Mouse (Mus musculus) megakaryocyte, embryonic 14.5 days (primary cell): Measurements from ENCODE around the gene Sh3tc1. TPM values are rescaled to one million over a fixed set of nuclear protein-coding genes. Genes with fewer than 3 reads are reported as not detected.

ENCODE experiments used
- H3K27me3 ChIP-seq: replicated peaks from 2 replicates; pipeline ENCODE3; 2012; ENCODE audit warnings: inconsistent platforms
- H3K36me3 ChIP-seq: replicated peaks from 2 replicates; pipeline ENCODE3; 2012; ENCODE audit warnings: low read length, inconsistent platforms, mixed read lengths
- H3K4me1 ChIP-seq: 2 replicates; pipeline ENCODE4 v1.6.1; 2012; ENCODE audit warnings: inconsistent platforms
- H3K4me3 ChIP-seq: replicated peaks from 2 replicates; pipeline ENCODE3; 2012; ENCODE audit warnings: moderate library complexity, mild to moderate bottlenecking, inconsistent platforms
- H3K9me3 ChIP-seq: 2 replicates; pipeline ENCODE4 v1.6.1; 2012; ENCODE audit warnings: inconsistent platforms
- FLI1 ChIP-seq: IDR thresholded peaks from 2 replicates; pipeline ENCODE4 v1.6.1; 2012; ENCODE audit warnings: low read length, inconsistent platforms, mixed read lengths
- GATA1 ChIP-seq: IDR thresholded peaks from 3 replicates; pipeline ENCODE4 v1.6.1; 2012; ENCODE audit warnings: mixed read lengths, low read length, inconsistent platforms, borderline replicate concordance
- polyA plus RNA-seq: library from polyadenylated mRNA; stranded (reverse); fragments of >175 nt; gene quantifications from 2 replicates; pipeline ENCODE4 v1.2.3, GENCODE M21; 2012; ENCODE audit warnings: low replicate concordance; ENCODE audit not compliant: insufficient read depth

The Sh3tc1 gene
- polyA plus RNA-seq, 1 experiment = 2.6 TPM

- Histone ChIP-seq H3K36me3 (no peaks in the 10 kb centered on the region), H3K4me1 (peaks cover 4% of the 10 kb centered on the region; the same call in 1 of the 2 replicates), H3K9me3 (no peaks in the 10 kb centered on the region), H3K27me3 (peaks cover 89% of the 10 kb centered on the region), H3K4me3 (no peak overlapping the region)
- TF ChIP-seq GATA1 (no peak), FLI1 (no peak)
Observed at GRCm38 (mm10) chr5:35740716-35741115, 929 bp upstream of the Sh3tc1 start.

GRCm38 (mm10) chr5:35739005-35739404 lies 782 bp downstream of the Sh3tc1 start:
- TF ChIP-seq GATA1 = no peak
- no peak for TF ChIP-seq FLI1
- Histone ChIP-seq H3K4me3 (no peak overlapping the region), H3K27me3 (peaks cover 82% of the 10 kb centered on the region), H3K9me3 (no peaks in the 10 kb centered on the region), H3K36me3 (no peaks in the 10 kb centered on the region), H3K4me1 (peaks cover 4% of the 10 kb centered on the region; the same call in 1 of the 2 replicates)

GRCm38 (mm10) chr5:35737231-35737901 lies 2.4 kb downstream of the Sh3tc1 start:
- TF ChIP-seq GATA1 = no peak
- no peak for TF ChIP-seq FLI1
- no peak overlapping the region for H3K4me3 ChIP-seq
- H3K27me3 ChIP-seq = peaks cover 85% of the 10 kb centered on the region
- peaks cover 4% of the 10 kb centered on the region; the same call in 1 of the 2 replicates for H3K4me1 ChIP-seq
- no peaks in the 10 kb centered on the region for H3K9me3 ChIP-seq
- H3K36me3 ChIP-seq = no peaks in the 10 kb centered on the region

GRCm38 (mm10) chr5:35733523-35733922 lies 6.3 kb downstream of the Sh3tc1 start:
- peaks cover 13% of the 10 kb centered on the region for H3K4me1 ChIP-seq

GRCm38 (mm10) chr5:35731006-35731405 lies 8.8 kb downstream of the Sh3tc1 start:
- H3K27me3 ChIP-seq = peaks cover 85% of the 10 kb centered on the region
- TF ChIP-seq FLI1 = no peak
- no peak for TF ChIP-seq GATA1
- no peak overlapping the region for H3K4me3 ChIP-seq
- no peaks in the 10 kb centered on the region for H3K36me3 ChIP-seq
- peaks cover 27% of the 10 kb centered on the region for H3K4me1 ChIP-seq
- no peaks in the 10 kb centered on the region for H3K9me3 ChIP-seq

More at GRCm38 (mm10) chr5:35733523-35733922, 6.3 kb downstream of the Sh3tc1 start:
- Histone ChIP-seq H3K9me3 (no peaks in the 10 kb centered on the region), H3K4me3 (no peak overlapping the region), H3K36me3 (no peaks in the 10 kb centered on the region), H3K27me3 (peaks cover 84% of the 10 kb centered on the region)
- TF ChIP-seq GATA1 (no peak), FLI1 (no peak)

- peaks cover 32% of the 10 kb centered on the region for H3K4me1 ChIP-seq
- TF ChIP-seq GATA1 = no peak
- no peak overlapping the region for H3K4me3 ChIP-seq
- no peaks in the 10 kb centered on the region for H3K36me3 ChIP-seq
- H3K9me3 ChIP-seq = no peaks in the 10 kb centered on the region
- peaks cover 90% of the 10 kb centered on the region for H3K27me3 ChIP-seq
Observed at GRCm38 (mm10) chr5:35730552-35730951, 9.2 kb downstream of the Sh3tc1 start.

- no peaks in the 10 kb centered on the region for H3K36me3 ChIP-seq
- peaks cover 92% of the 10 kb centered on the region for H3K27me3 ChIP-seq
- no peaks in the 10 kb centered on the region for H3K9me3 ChIP-seq
- peaks cover 37% of the 10 kb centered on the region for H3K4me1 ChIP-seq
- no peak overlapping the region for H3K4me3 ChIP-seq
- TF ChIP-seq FLI1 (no peak), GATA1 (no peak)
Observed at GRCm38 (mm10) chr5:35729844-35730243, 9.9 kb downstream of the Sh3tc1 start.

- Histone ChIP-seq H3K9me3 (no peaks in the 10 kb centered on the region), H3K36me3 (no peaks in the 10 kb centered on the region), H3K4me1 (peaks cover 45% of the 10 kb centered on the region), H3K4me3 (peak overlapping the region; percentile 87), H3K27me3 (peaks cover 89% of the 10 kb centered on the region)
- TF ChIP-seq FLI1 (no peak), GATA1 (no peak)
Observed at GRCm38 (mm10) chr5:35728957-35729460, 10.8 kb downstream of the Sh3tc1 start.

- no peaks in the 10 kb centered on the region for H3K36me3 ChIP-seq
- H3K27me3 ChIP-seq = peaks cover 88% of the 10 kb centered on the region
- H3K4me3 ChIP-seq = peak overlapping the region; percentile 87
- TF ChIP-seq GATA1 = no peak
- no peak for TF ChIP-seq FLI1
- no peaks in the 10 kb centered on the region for H3K9me3 ChIP-seq
- peaks cover 51% of the 10 kb centered on the region for H3K4me1 ChIP-seq
Observed at GRCm38 (mm10) chr5:35728344-35728956, 11.3 kb downstream of the Sh3tc1 start.

- H3K4me1 ChIP-seq = peaks cover 61% of the 10 kb centered on the region
- peaks cover 79% of the 10 kb centered on the region for H3K27me3 ChIP-seq
- no peak overlapping the region for H3K4me3 ChIP-seq
- TF ChIP-seq FLI1 (no peak), GATA1 (no peak)
- H3K9me3 ChIP-seq = no peaks in the 10 kb centered on the region
- H3K36me3 ChIP-seq = no peaks in the 10 kb centered on the region
Observed at GRCm38 (mm10) chr5:35727447-35727846, 12.3 kb downstream of the Sh3tc1 start.
